Mouse (Mus musculus) lung, postnatal 25 days (tissue): ENCODE measurements at regions not wholly inside any gene's neighbourhood (a gene's known extent, or its start where the extent isn't known, plus 50 kb on each side); places are given as distances from the start of the nearest gene placed in this dataset.

Experiments used
- DNase-seq: peaks from one replicate; pipeline ENCODE4 v3.0.0; 2022; ENCODE audit warnings: low spot score

DNA sequence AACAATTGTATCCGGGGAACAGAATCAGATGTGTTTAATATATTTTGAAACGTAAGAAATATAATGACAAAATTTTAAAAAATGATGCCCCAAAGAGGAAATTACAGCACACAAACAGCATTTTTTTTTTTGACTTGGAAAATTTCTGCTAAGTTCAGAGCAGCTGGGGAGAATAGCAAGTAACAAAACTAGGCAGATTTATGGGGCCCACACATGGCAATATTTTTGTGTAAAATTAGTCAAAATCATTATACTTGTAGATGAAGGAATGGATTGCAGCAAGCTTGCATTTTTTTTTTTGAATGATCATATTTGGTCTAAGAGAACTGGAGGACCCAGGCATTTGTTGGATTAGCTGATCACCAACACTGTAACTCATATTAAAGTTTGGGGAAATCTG lies 189.4 kb downstream of the Map2k6 start:
- no peak for DNase-seq

DNA sequence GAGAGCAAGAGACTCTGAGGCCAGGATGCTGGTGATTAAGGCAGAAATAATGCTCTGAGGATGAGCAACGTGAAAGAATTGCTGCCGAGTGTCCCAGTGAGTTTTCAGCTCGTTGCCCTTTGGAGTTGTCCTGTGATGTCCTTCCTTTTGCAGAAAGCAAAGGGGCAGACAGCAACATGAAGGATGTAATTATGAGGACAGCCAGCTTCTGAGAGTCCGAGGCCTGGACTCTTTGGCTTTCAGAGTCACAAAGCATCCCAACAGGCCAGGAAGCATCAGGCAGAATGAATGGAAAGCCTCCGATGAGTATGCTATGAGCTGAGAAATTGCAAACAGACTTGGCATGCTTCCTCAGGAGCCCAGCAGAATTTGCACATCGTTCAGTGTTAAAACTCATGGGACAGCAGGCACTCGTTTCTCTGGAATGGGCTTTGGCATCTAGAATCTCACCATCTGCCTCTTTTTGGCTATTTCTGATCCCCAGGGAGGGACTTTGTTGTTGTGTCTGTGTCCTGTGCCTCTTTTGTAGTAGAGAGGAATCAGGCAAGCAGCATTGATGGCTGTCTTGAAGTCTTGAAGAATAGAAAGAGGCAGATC lies 196.4 kb downstream of the Map2k6 start:
- DNase-seq, result no peak

DNA sequence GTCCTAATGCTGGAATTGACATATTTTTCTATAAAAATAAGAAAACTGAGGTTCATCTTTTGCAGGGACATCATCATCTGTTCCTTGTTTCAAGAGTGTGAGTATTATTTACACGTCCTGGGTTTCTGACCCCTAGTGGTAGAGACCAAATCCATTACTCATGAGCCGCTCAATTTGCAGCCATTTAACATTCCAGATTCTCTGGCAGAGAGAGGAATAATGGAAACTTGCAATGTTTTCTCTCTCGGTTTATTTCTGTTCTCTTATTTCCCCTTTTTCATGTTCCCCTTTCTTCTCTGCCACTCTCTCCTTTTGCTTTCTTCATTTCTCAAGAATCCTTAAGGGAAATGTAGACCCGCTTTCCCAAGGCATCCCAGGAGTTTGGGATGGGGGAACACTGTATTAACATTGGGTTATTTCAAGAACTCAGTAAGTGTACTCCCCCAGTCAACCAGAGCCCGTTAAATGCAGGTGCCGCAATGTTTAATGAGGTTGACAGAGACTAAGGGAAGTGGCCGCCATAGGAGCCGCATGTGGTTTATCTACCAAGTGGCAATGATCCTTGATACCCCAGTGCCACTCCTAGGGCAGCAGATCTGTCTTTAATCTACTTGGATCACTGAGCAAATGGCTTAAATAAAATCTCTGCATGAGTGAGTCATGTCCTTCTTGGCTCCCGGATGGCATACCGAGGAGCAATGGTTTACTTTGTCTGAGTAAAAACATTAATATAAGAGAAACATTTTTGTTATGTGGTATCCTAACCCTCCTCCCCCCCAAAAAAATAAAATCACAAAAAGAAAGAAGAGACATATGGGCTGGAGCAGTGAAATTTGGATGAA lies 206.3 kb downstream of the Map2k6 start:
- no peak for DNase-seq

GRCm38 (mm10) chr11:110609276-110609675 lies 210.4 kb downstream of the Map2k6 start:
- no peak for DNase-seq

- DNase-seq, result no peak
Measured at GRCm38 (mm10) chr11:110610831-110611230, 211.9 kb downstream of the Map2k6 start.

DNA sequence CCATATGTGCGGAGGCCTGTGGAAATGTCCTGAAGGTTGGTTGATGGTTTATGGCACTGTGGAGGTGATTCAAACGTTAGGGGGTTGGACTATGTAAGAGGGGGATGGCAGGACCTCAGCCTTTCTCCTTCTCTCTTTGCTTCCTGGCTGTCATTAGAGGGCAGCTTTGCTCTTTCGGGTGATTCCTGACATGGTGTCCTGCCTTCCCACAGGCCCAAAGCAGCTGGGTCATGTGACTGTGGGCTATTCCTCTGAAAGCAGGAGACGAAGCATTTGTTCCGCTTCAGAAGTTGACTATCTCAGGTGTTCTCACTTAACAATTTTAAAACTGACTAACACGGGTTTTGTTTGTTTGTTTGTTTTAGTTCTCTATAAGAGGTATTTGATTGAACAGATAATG lies 233.1 kb downstream of the Map2k6 start:
- DNase-seq, result no peak

GRCm38 (mm10) chr11:110633351-110633750 lies 234.4 kb downstream of the Map2k6 start:
- no peak for DNase-seq

GRCm38 (mm10) chr11:110642485-110642884 lies 243.6 kb downstream of the Map2k6 start:
- no peak for DNase-seq

- DNase-seq, result no peak
Measured at GRCm38 (mm10) chr11:110649575-110650210, 250.8 kb downstream of the Map2k6 start.

GRCm38 (mm10) chr11:110652068-110652467 lies 253.1 kb downstream of the Map2k6 start:
- no peak for DNase-seq

- DNase-seq, result no peak
Measured at GRCm38 (mm10) chr11:110656524-110657156, 257.7 kb downstream of the Map2k6 start.

GRCm38 (mm10) chr11:110657854-110658253 lies 258.9 kb downstream of the Map2k6 start:
- DNase-seq, result no peak

DNA sequence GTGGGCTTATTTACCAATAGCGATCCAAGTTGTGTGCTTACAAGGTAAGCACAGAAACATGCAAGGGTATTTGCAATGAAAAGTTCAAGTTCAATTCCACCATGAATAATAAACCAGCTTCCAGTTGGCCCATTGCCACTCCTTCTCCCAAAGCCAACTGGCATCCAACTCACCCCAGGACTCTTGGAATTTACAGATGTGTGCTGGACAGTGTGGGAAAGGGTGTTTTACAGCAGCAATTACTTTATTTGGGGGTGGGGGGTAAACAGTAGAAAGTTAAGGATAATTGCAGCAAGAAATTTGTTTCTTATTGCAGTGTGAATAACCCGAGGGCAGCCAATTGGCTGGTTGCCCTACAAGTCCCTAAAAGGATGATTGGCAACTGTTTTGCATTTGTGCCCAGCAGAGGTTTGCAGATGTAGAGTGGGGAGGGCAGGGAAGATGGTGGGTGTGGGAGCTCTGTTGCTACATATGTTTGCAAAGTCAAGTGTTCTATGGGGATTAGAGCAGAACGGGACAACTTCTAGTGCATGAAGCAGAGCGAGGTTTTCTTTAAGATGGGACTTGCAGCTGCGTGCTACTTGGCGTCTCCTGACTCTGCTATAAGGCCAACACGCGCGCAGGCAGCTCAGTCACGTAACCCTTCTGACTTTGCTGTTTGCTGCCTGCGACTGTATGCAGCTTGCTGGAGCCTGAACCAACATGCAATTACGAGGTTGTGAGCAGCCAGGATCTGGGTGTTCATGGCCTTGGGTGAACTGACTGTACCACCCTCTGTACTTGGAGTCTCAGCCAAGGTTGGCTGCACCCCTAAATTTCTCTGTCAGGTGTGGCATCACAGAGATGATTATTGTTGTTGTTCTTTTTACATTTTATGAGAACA lies 271.9 kb downstream of the Map2k6 start:
- no peak for DNase-seq

DNA sequence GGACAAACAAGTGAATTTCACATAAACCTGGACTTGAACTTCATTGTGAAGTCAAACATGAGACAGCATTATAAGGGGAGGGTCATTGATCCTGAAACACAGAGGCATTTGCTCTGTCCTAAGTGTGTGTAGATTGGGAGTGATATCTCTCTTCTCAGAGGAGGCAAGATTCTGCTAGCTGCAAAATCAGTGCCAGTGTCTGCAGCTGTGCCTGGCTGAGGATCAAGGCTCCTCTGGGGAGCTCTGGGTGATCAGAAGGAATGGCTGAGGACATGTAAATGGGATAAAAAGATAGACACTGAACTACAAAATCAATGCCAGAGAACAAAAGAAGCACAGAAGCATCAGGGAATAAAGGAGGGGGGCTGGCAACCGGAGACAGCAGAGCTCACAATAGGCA lies 274.0 kb downstream of the Map2k6 start:
- no peak for DNase-seq

DNA sequence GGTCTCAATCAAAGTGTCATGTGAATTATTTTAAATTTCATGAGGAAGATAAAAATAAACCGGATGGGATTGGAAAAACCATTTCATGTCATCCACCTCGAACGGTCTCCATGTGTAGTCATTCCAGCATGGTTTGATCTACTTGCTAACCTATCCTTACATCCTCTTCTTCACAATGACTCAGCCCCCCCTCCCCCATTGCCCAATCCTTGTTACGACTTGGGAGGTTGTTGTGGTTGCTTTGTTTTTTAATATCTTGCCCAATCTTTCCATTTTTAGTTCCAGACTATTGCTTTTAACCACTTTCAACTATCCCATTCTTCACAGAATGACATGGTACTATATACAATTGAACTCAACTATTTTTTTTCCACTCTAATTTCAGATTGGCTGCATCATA lies 275.0 kb upstream of the Kcnj16 start:
- DNase-seq, result no peak

DNA sequence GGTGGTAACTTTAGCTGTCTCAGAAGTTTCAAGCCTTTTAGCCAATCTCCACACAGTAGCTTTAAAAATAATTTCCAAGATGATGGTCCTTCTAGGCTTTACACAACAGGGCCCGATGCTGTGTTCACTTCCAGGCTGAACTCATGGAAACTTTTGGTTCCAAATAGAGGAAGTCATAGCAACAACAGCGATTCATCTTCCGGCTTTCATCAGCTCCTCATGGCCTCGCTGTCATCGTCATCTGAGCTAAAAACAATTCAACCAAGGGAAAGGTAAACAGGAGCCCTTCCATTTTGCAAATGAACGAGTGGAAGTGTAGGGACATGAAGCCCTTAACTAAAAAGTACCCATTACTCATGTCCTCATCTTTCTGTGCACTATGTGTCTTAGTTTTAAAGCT lies 270.8 kb upstream of the Kcnj16 start:
- DNase-seq, result peak; percentile 3

- no peak for DNase-seq
Measured at GRCm38 (mm10) chr11:110698342-110698741, 269.5 kb upstream of the Kcnj16 start.

DNA sequence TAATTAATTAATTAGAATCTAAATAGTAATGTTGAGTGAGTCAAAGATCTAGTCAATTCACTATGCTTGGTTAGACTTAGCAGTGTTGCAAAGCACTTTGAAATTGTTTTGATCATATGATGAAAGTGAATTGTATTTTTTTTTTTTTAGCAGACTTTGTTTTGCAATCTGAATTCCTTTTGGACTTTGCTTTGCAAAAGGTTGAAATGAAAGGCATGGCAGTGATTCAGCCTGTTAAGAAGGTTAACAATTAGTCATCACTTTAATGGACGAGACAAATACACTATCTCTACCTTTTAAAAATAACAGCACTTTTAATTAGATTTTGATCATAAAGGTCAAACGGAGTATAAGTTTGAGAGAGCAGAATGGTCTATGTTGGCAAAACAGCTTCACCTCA lies 266.9 kb upstream of the Kcnj16 start:
- no peak for DNase-seq

GRCm38 (mm10) chr11:110702119-110702518 lies 265.7 kb upstream of the Kcnj16 start:
- DNase-seq, result no peak

DNA sequence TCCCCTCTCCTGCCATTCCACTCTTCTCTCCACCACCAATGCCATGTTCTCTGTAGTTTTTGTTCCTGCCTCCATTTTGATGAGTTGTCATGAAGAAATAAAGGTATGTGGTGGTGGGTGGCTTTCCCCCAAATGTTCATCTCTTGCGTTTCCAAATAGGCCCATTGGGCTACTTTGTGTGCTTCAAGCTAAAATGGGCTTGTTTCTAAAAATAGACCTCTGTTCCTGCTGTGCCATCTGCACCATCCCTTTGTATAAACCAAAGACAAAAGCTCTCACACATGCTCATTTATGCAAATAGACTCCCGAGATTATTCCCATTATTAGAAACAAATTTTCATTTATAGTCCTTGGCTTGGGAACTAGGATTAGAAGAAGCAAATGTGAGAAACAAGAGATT lies 264.3 kb upstream of the Kcnj16 start:
- no peak for DNase-seq

GRCm38 (mm10) chr11:110707328-110707727 lies 260.5 kb upstream of the Kcnj16 start:
- DNase-seq, result no peak

- no peak for DNase-seq
Measured at GRCm38 (mm10) chr11:110715300-110715699, 252.5 kb upstream of the Kcnj16 start.
